Mouse (Mus musculus) kidney, postnatal 25 days (tissue): ENCODE data around the gene Slc22a18.

Experiments used
- DNase-seq, 2 experiments: peaks; one replicate each; pipeline ENCODE4 v3.0.0; 2021; ENCODE audit warnings: mixed read lengths in 2 of 2

Gene Slc22a18

GRCm38 (mm10) chr7:143463865-143464415 is 9.6 kb upstream of the Slc22a18 start:
- peak; percentile 73 to 79 for DNase-seq

- DNase-seq: peak; percentile 59 to 77
Measured at GRCm38 (mm10) chr7:143464811-143465560, 8.6 kb upstream of the Slc22a18 start.

- DNase-seq: peak; percentile 77 to 88
Measured at GRCm38 (mm10) chr7:143466099-143466677, 7.3 kb upstream of the Slc22a18 start.

GRCm38 (mm10) chr7:143467714-143468113 is 5.8 kb upstream of the Slc22a18 start:
- no peak for DNase-seq

- peak; percentile 77 to 83 for DNase-seq
Measured at GRCm38 (mm10) chr7:143469946-143470345, 3.6 kb upstream of the Slc22a18 start.

GRCm38 (mm10) chr7:143474811-143475210 is 1.3 kb downstream of the Slc22a18 start:
- peak; percentile 74 to 91 for DNase-seq

- peak; percentile 74 to 94 for DNase-seq
Measured at GRCm38 (mm10) chr7:143475876-143476275, 2.3 kb downstream of the Slc22a18 start.

GRCm38 (mm10) chr7:143476702-143477335 is 3.3 kb downstream of the Slc22a18 start:
- DNase-seq: peak; percentile 39 to 48

GRCm38 (mm10) chr7:143477800-143478199 is 4.3 kb downstream of the Slc22a18 start:
- peak in 1 of 2 experiments; percentile 23 for DNase-seq

GRCm38 (mm10) chr7:143480498-143480897 is 7.0 kb downstream of the Slc22a18 start:
- DNase-seq: peak; percentile 76 to 87

- no peak for DNase-seq
Measured at GRCm38 (mm10) chr7:143481806-143482387, 8.4 kb downstream of the Slc22a18 start.

GRCm38 (mm10) chr7:143482541-143482940 is 9.0 kb downstream of the Slc22a18 start:
- peak in 1 of 2 experiments; percentile 81 for DNase-seq

GRCm38 (mm10) chr7:143489735-143490134 is 16.2 kb downstream of the Slc22a18 start:
- DNase-seq: no peak

GRCm38 (mm10) chr7:143493616-143494126 is 20.1 kb downstream of the Slc22a18 start:
- DNase-seq: no peak

- no peak for DNase-seq
Measured at GRCm38 (mm10) chr7:143495104-143495961, 21.8 kb downstream of the Slc22a18 start.

- DNase-seq: peak; percentile 59 to 79
Measured at GRCm38 (mm10) chr7:143498584-143498983, 25.0 kb downstream of the Slc22a18 start.

- DNase-seq: peak; percentile 71 to 89
Measured at GRCm38 (mm10) chr7:143500912-143501311, 27.4 kb downstream of the Slc22a18 start.

GRCm38 (mm10) chr7:143501643-143502417 is 28.3 kb downstream of the Slc22a18 start:
- DNase-seq: peak; percentile 76 to 79

GRCm38 (mm10) chr7:143502418-143503200 is 29.1 kb downstream of the Slc22a18 start, which contains the start of gene Phlda2:
Gene Phlda2, minus strand, starts transcription at chr7:143503150.
- peak; percentile 75 to 78 for DNase-seq

GRCm38 (mm10) chr7:143503926-143504325 is 30.4 kb downstream of the Slc22a18 start:
- no peak for DNase-seq
